ENCODE assay signal across 9 mouse cellular contexts in genomic region chr5:149329098-149329887, GRCm38 (mm10).
DNase-seq lines count a peak whose midpoint lies in the region; ATAC-seq lines count a peak whose summit lies in the region.
"Had no signal": no experiment of that assay in that cellular context is flagged by ENCODE, and none has a peak within 500 bp of the region (broad histone marks: within the 10 kb centered on the region; RNA-seq: fewer than 3 reads in every experiment).

No protein-coding gene starts in this region.

- no peak overlapping the region for H3K4me3 ChIP-seq in hindbrain, embryonic 10.5 days
- H3K4me3 ChIP-seq in hindbrain, embryonic 11.5 days (ENCODE audit: low read depth, low read length) = no peak overlapping the region
- H3K4me3 ChIP-seq in forebrain, embryonic 11.5 days (ENCODE audit: low read depth, low read length) = no peak overlapping the region
- H3K4me3 ChIP-seq in kidney, embryonic 15.5 days (replicated peaks) = no peak overlapping the region
- H3K4me3 ChIP-seq in midbrain, embryonic 13.5 days (replicated peaks) = no peak overlapping the region

- intact Hi-C loops in left cerebral cortex, postnatal 10 days (cut with DNase I) = no loop called here

- H3K27me3 ChIP-seq in hindbrain, embryonic 10.5 days (ENCODE audit: insufficient read depth, poor library complexity, severe bottlenecking) = no peaks in the 10 kb centered on the region
- H3K27me3 ChIP-seq in hindbrain, embryonic 11.5 days (ENCODE audit: control insufficient read depth, insufficient read depth, low read length) = no peaks in the 10 kb centered on the region
- H3K27me3 ChIP-seq in forebrain, embryonic 11.5 days (ENCODE audit: control insufficient read depth, insufficient read depth, low read length) = no peaks in the 10 kb centered on the region
- no peaks in the 10 kb centered on the region for H3K27me3 ChIP-seq in kidney, embryonic 15.5 days
- H3K27me3 ChIP-seq in midbrain, embryonic 13.5 days = no peaks in the 10 kb centered on the region

- peaks cover 46% of the 10 kb centered on the region for H3K4me1 ChIP-seq in hindbrain, embryonic 10.5 days (replicated peaks)
- H3K4me1 ChIP-seq in hindbrain, embryonic 11.5 days (replicated peaks; ENCODE audit: control insufficient read depth, insufficient read depth, low read length) = no peaks in the 10 kb centered on the region
- no peaks in the 10 kb centered on the region for H3K4me1 ChIP-seq in forebrain, embryonic 11.5 days (replicated peaks; ENCODE audit: control insufficient read depth, insufficient read depth, low read length)
- H3K4me1 ChIP-seq in kidney, embryonic 15.5 days = peaks cover 40% of the 10 kb centered on the region
- peaks cover 14% of the 10 kb centered on the region for H3K4me1 ChIP-seq in midbrain, embryonic 13.5 days (replicated peaks)

- ATAC-seq in hindbrain, embryonic 11.5 days (ENCODE audit: low FRiP score) = no peak
- ATAC-seq in forebrain, embryonic 11.5 days (replicated peaks; ENCODE audit: low FRiP score) = no peak
- no peak; the same call in 1 of the 2 replicates for ATAC-seq in kidney, embryonic 15.5 days (replicated peaks; ENCODE audit: low FRiP score)
- ATAC-seq in midbrain, embryonic 13.5 days = peak; percentile 65

- H3K9ac ChIP-seq in hindbrain, embryonic 11.5 days (ENCODE audit: low read depth, low read length) = no peak overlapping the region; the same call in 1 of the 2 replicates
- no peak overlapping the region for H3K9ac ChIP-seq in forebrain, embryonic 11.5 days (ENCODE audit: low read length)
- H3K9ac ChIP-seq in kidney, embryonic 15.5 days = no peak overlapping the region
- H3K9ac ChIP-seq in midbrain, embryonic 13.5 days (replicated peaks) = peak overlapping the region; percentile 28; the same call in 1 of the 2 replicates

- DNase-seq in hindbrain, embryonic 10.5 days (ENCODE audit: low spot score) = no peak
- DNase-seq in hindbrain, embryonic 11.5 days (ENCODE audit: low spot score) = no peak
- DNase-seq in forebrain, embryonic 11.5 days (ENCODE audit: low spot score) = no peak
- no peak for DNase-seq in right cerebral cortex, postnatal 25 days
- no peak for DNase-seq in left cerebral cortex, postnatal 10 days (ENCODE audit: extremely low spot score in 1 of 2, low spot score in 2 of 2)
- no peak for DNase-seq in heart, adult 18-20 months
- DNase-seq: adrenal gland, postnatal 25 days had no signal

- H3K4me2 ChIP-seq in hindbrain, embryonic 11.5 days (replicated peaks; ENCODE audit: low read depth, low read length) = no peak overlapping the region
- H3K4me2 ChIP-seq in forebrain, embryonic 11.5 days (ENCODE audit: low read depth, low read length, severe bottlenecking) = no peak overlapping the region
- H3K4me2 ChIP-seq in kidney, embryonic 15.5 days = no peak overlapping the region
- no peak overlapping the region for H3K4me2 ChIP-seq in midbrain, embryonic 13.5 days (replicated peaks)

- WGBS in hindbrain, embryonic 10.5 days = 53% methylated on average over 12 of the region's 12 CpGs
- 57% methylated on average over 12 of the region's 12 CpGs for WGBS in hindbrain, embryonic 11.5 days
- 42% methylated on average over 12 of the region's 12 CpGs for WGBS in forebrain, embryonic 11.5 days
- WGBS in kidney, embryonic 15.5 days = 40% methylated on average over 12 of the region's 12 CpGs
- 48% methylated on average over 12 of the region's 12 CpGs for WGBS in midbrain, embryonic 13.5 days

- no peaks in the 10 kb centered on the region for H3K36me3 ChIP-seq in hindbrain, embryonic 10.5 days
- no peaks in the 10 kb centered on the region for H3K36me3 ChIP-seq in hindbrain, embryonic 11.5 days (ENCODE audit: control insufficient read depth, insufficient read depth, low read length)
- H3K36me3 ChIP-seq in forebrain, embryonic 11.5 days (ENCODE audit: control insufficient read depth, insufficient read depth, low read length) = no peaks in the 10 kb centered on the region
- no peaks in the 10 kb centered on the region for H3K36me3 ChIP-seq in kidney, embryonic 15.5 days
- no peaks in the 10 kb centered on the region for H3K36me3 ChIP-seq in midbrain, embryonic 13.5 days

- peak overlapping the region; percentile 64 for H3K27ac ChIP-seq in hindbrain, embryonic 10.5 days
- no peak overlapping the region for H3K27ac ChIP-seq in hindbrain, embryonic 11.5 days (ENCODE audit: low read depth, low read length)
- peak overlapping the region; percentile 7; the same call in 1 of the 2 replicates for H3K27ac ChIP-seq in forebrain, embryonic 11.5 days (ENCODE audit: low read depth, low read length)
- peak overlapping the region; percentile 70 for H3K27ac ChIP-seq in kidney, embryonic 15.5 days
- H3K27ac ChIP-seq in midbrain, embryonic 13.5 days = peak overlapping the region; percentile 68

- H3K9me3 ChIP-seq in hindbrain, embryonic 10.5 days = no peaks in the 10 kb centered on the region
- H3K9me3 ChIP-seq in hindbrain, embryonic 11.5 days (ENCODE audit: control insufficient read depth, low read length) = no peaks in the 10 kb centered on the region
- H3K9me3 ChIP-seq in forebrain, embryonic 11.5 days (ENCODE audit: control insufficient read depth, low read length) = no peaks in the 10 kb centered on the region
- H3K9me3 ChIP-seq in kidney, embryonic 15.5 days (replicated peaks) = no peaks in the 10 kb centered on the region
- H3K9me3 ChIP-seq in midbrain, embryonic 13.5 days = no peaks in the 10 kb centered on the region
